Mouse (Mus musculus) G1E (cell line): ENCODE data around the gene Mcat. TPM values are rescaled to one million over a fixed set of nuclear protein-coding genes. Genes with fewer than 3 reads are reported as not detected.

ENCODE experiments used
- ATAC-seq: 2 replicates; pipeline ENCODE4 v1.8.0; 2016; ENCODE audit warnings: mild to moderate bottlenecking; ENCODE audit not compliant: insufficient number of reproducible peaks, poor library complexity, low FRiP score, severe bottlenecking; ENCODE audit errors: extremely low read depth
- DNase-seq: peaks from one replicate; pipeline ENCODE4 v3.0.0; 2012; ENCODE audit warnings: low spot score
- H3K27me3 ChIP-seq: 2 replicates; pipeline ENCODE4 v1.6.1; 2012; ENCODE audit warnings: mild to moderate bottlenecking, low read length, inconsistent platforms; ENCODE audit not compliant: insufficient read depth
- H3K36me3 ChIP-seq: replicated peaks from 2 replicates; pipeline ENCODE3; 2012; ENCODE audit warnings: mild to moderate bottlenecking, inconsistent platforms
- H3K4me1 ChIP-seq: 2 replicates; pipeline ENCODE4 v1.6.1; 2012; ENCODE audit warnings: low read depth, low read length, inconsistent platforms, mixed read lengths; ENCODE audit not compliant: insufficient read depth
- H3K4me3 ChIP-seq: 2 replicates; pipeline ENCODE4 v1.5.1; 2012; ENCODE audit warnings: low read depth, mild to moderate bottlenecking, inconsistent platforms, low read length, moderate library complexity, mixed read lengths
- H3K9me3 ChIP-seq: replicated peaks from 2 replicates; pipeline ENCODE4 v1.6.1; 2012; ENCODE audit warnings: inconsistent platforms
- CTCF ChIP-seq: IDR thresholded peaks from 2 replicates; pipeline ENCODE4 v1.5.1; 2012; ENCODE audit warnings: low read depth, low read length, inconsistent platforms, mixed read lengths
- GATA1 ChIP-seq: IDR thresholded peaks from 2 replicates; pipeline ENCODE4 v1.6.1; 2012; ENCODE audit warnings: borderline replicate concordance, low read length, inconsistent platforms, mixed read lengths
- GATA2 ChIP-seq: IDR thresholded peaks from 2 replicates; pipeline ENCODE4 v1.6.1; 2012; ENCODE audit warnings: low read depth, low read length, inconsistent platforms, borderline replicate concordance
- POLR2AphosphoS5 ChIP-seq: IDR thresholded peaks from 2 replicates; pipeline ENCODE4 v1.6.1; 2012; ENCODE audit warnings: low read depth, low read length, inconsistent platforms; ENCODE audit not compliant: insufficient replicate concordance
- TAL1 ChIP-seq: conservative IDR thresholded peaks from 2 replicates; pipeline ENCODE4 v1.6.1; 2012; ENCODE audit warnings: low read depth, low read length, inconsistent platforms, mixed read lengths
- polyA plus RNA-seq: library from polyadenylated mRNA; stranded (reverse); fragments of >175 nt; gene quantifications from 2 replicates; pipeline ENCODE4 v1.2.3, GENCODE M21; 2012
- total RNA-seq, 2 experiments: library from RNA; stranded (forward) in 1 of 2; stranded (reverse) in 1 of 2; fragments of 200-1000 nt in 1 of 2; fragments of >200 nt in 1 of 2; fragmentation: Nextera tagmentation in 1 of 2; gene quantifications; 2 replicates each; pipeline ENCODE4 v1.2.3; 2014 to 2017

Gene Mcat
- total and polyA plus RNA-seq, 3 experiments, result 14.0 to 17.7 (median 17.1) TPM

GRCm38 (mm10) chr15:83546029-83546428, 17.6 kb downstream of the Mcat start:
- no peak for TF ChIP-seq TAL1
- TF ChIP-seq POLR2AphosphoS5, result no peak
- TF ChIP-seq GATA2, result no peak
- TF ChIP-seq CTCF, result no peak
- no peak for TF ChIP-seq GATA1
- Histone ChIP-seq H3K36me3 (peaks cover 62% of the 10 kb centered on the region), H3K4me3 (no peak overlapping the region), H3K27me3 (peaks cover 24% of the 10 kb centered on the region), H3K9me3 (no peaks in the 10 kb centered on the region), H3K4me1 (peaks cover 10% of the 10 kb centered on the region)
- DNase-seq, result no peak
- peak; percentile 28; the same call in 1 of the 2 replicates for ATAC-seq

- peaks cover 51% of the 10 kb centered on the region for H3K27me3 ChIP-seq
- no peak for ATAC-seq
- no peaks in the 10 kb centered on the region for H3K9me3 ChIP-seq
- no peak for DNase-seq
- TF ChIP-seq CTCF, result no peak
- no peak for TF ChIP-seq TAL1
- TF ChIP-seq GATA1, result no peak
- TF ChIP-seq GATA2, result no peak
- TF ChIP-seq POLR2AphosphoS5, result no peak
- peaks cover 10% of the 10 kb centered on the region for H3K4me1 ChIP-seq
- H3K36me3 ChIP-seq, result peaks cover 19% of the 10 kb centered on the region
- H3K4me3 ChIP-seq, result no peak overlapping the region
Measured at GRCm38 (mm10) chr15:83541647-83542287, 21.8 kb downstream of the Mcat start.

- no peak overlapping the region for H3K4me3 ChIP-seq
- no peaks in the 10 kb centered on the region; the same call in 1 of the 2 replicates for H3K4me1 ChIP-seq
- no peaks in the 10 kb centered on the region for H3K9me3 ChIP-seq
- peaks cover under 1% of the 10 kb centered on the region for H3K36me3 ChIP-seq
- ATAC-seq (no peak), DNase-seq (no peak)
- no peak for TF ChIP-seq GATA2
- TF ChIP-seq POLR2AphosphoS5, result no peak
- TF ChIP-seq CTCF, result no peak
- TF ChIP-seq GATA1, result no peak
- no peak for TF ChIP-seq TAL1
- H3K27me3 ChIP-seq, result peaks cover 58% of the 10 kb centered on the region
Measured at GRCm38 (mm10) chr15:83539905-83540304, 23.7 kb downstream of the Mcat start.

DNA sequence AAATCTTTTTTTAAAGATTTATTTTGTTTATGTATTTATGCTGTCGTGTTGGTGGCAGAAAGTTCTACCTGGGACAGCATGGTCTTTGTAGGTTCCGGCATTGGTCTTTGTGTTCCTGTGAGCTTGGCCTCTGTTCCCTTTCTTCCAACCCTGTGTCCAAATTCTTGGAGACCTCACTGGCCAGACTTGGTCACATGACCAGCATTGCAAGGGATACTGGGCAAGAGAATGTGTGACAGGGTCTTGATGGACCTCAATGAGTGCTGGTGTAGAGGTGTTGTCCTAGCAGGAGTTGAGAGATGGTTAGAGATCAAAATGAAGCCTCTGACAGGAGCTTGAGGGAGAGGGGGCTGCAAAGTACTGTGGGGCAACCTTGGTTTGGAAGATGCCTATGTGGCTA, 24.7 kb downstream of the Mcat start:
- no peaks in the 10 kb centered on the region for H3K36me3 ChIP-seq
- ATAC-seq, result no peak

GRCm38 (mm10) chr15:83535890-83536231, 27.7 kb downstream of the Mcat start:
- TF ChIP-seq GATA2 (no peak), POLR2AphosphoS5 (no peak), TAL1 (no peak), CTCF (no peak), GATA1 (no peak)

More for the DNA sequence above, 24.7 kb downstream of the Mcat start:
- Histone ChIP-seq H3K4me3 (no peak overlapping the region), H3K9me3 (no peaks in the 10 kb centered on the region), H3K27me3 (peaks cover 61% of the 10 kb centered on the region), H3K4me1 (no peaks in the 10 kb centered on the region; the same call in 1 of the 2 replicates)
- TF ChIP-seq POLR2AphosphoS5 (no peak), GATA1 (no peak), TAL1 (no peak), GATA2 (no peak), CTCF (no peak)
- DNase-seq, result no peak

GRCm38 (mm10) chr15:83534960-83535889, 28.4 kb downstream of the Mcat start:
- Histone ChIP-seq H3K4me3 (no peak overlapping the region), H3K36me3 (no peaks in the 10 kb centered on the region), H3K27me3 (peaks cover 47% of the 10 kb centered on the region), H3K9me3 (0 out of 2 replicates have a peak, but pooled peaks cover 2% of the 10 kb centered on the region), H3K4me1 (no peaks in the 10 kb centered on the region)
- ATAC-seq (no peak), DNase-seq (no peak)
- TF ChIP-seq GATA2, result no peak
- TF ChIP-seq GATA1, result no peak
- no peak for TF ChIP-seq POLR2AphosphoS5
- TF ChIP-seq CTCF, result no peak

More at GRCm38 (mm10) chr15:83535890-83536231, 27.7 kb downstream of the Mcat start:
- no peak overlapping the region for H3K4me3 ChIP-seq
- no peak for ATAC-seq
- H3K36me3 ChIP-seq, result no peaks in the 10 kb centered on the region
- no peaks in the 10 kb centered on the region for H3K4me1 ChIP-seq
- 0 out of 2 replicates have a peak, but pooled peaks cover 2% of the 10 kb centered on the region for H3K9me3 ChIP-seq
- H3K27me3 ChIP-seq, result peaks cover 47% of the 10 kb centered on the region
- DNase-seq, result no peak
